Mouse (Mus musculus) hindbrain, embryonic 13.5 days (tissue): ENCODE results near the gene Ccdc146. TPM values are rescaled to one million over a fixed set of nuclear protein-coding genes. Genes with fewer than 3 reads are reported as not detected.
A peak's percentile ranks its signal among the peaks of the same experiment; 100 is the strongest.

ENCODE experiments used
- ATAC-seq: fragments of 200-750 bp; cut with Nextera tagmentation; 2 replicates; pipeline ENCODE4 v1.8.0; 2017; ENCODE audit warnings: moderate TSS enrichment; ENCODE audit not compliant: low FRiP score
- H3K27ac ChIP-seq: fragments of 300-500 bp; sonication (generic); 2 replicates; pipeline ENCODE4 v1.5.1; 2015; ENCODE audit warnings: inconsistent platforms, mild to moderate bottlenecking, moderate library complexity
- H3K27me3 ChIP-seq: fragments of 300-500 bp; sonication (generic); 2 replicates; pipeline ENCODE4 v1.6.1; 2015; ENCODE audit warnings: mild to moderate bottlenecking, inconsistent platforms
- H3K36me3 ChIP-seq: fragments of 300-500 bp; sonication (generic); 2 replicates; pipeline ENCODE4 v1.6.1; 2015; ENCODE audit warnings: mild to moderate bottlenecking, inconsistent platforms
- H3K4me1 ChIP-seq: fragments of 300-500 bp; sonication (generic); replicated peaks from 2 replicates; pipeline ENCODE4 v1.6.1; 2015; ENCODE audit warnings: inconsistent platforms
- H3K4me2 ChIP-seq: fragments of 300-500 bp; sonication (generic); 2 replicates; pipeline ENCODE4 v1.6.1; 2015; ENCODE audit warnings: inconsistent platforms, mild to moderate bottlenecking, moderate library complexity
- H3K4me3 ChIP-seq: fragments of 300-500 bp; sonication (generic); 2 replicates; pipeline ENCODE4 v1.5.1; 2015; ENCODE audit warnings: mild to moderate bottlenecking, inconsistent platforms
- H3K9ac ChIP-seq: fragments of 300-500 bp; sonication (generic); 2 replicates; pipeline ENCODE4 v1.6.1; 2015; ENCODE audit warnings: mild to moderate bottlenecking, inconsistent platforms
- H3K9me3 ChIP-seq: fragments of 300-500 bp; sonication (generic); 2 replicates; pipeline ENCODE4 v1.6.1; 2016; ENCODE audit warnings: inconsistent platforms
- WGBS: fragments of 180-500 bp; shearing (Covaris S2); methylation state at CpG from one replicate; pipeline ENCODE4 v1.1.7; 2015; 5-methylcytosine and 5-hydroxymethylcytosine counted together
- polyA plus RNA-seq: library from polyadenylated mRNA; unstranded; fragments of >200 nt; fragmentation: Nextera tagmentation; extraction: Ambion mirVana; gene quantifications from 2 replicates; pipeline ENCODE4 v1.2.1, GENCODE M21; 2015

Gene Ccdc146
- polyA plus RNA-seq, 1 experiment from 2014 or later, result 1.7 TPM

DNA sequence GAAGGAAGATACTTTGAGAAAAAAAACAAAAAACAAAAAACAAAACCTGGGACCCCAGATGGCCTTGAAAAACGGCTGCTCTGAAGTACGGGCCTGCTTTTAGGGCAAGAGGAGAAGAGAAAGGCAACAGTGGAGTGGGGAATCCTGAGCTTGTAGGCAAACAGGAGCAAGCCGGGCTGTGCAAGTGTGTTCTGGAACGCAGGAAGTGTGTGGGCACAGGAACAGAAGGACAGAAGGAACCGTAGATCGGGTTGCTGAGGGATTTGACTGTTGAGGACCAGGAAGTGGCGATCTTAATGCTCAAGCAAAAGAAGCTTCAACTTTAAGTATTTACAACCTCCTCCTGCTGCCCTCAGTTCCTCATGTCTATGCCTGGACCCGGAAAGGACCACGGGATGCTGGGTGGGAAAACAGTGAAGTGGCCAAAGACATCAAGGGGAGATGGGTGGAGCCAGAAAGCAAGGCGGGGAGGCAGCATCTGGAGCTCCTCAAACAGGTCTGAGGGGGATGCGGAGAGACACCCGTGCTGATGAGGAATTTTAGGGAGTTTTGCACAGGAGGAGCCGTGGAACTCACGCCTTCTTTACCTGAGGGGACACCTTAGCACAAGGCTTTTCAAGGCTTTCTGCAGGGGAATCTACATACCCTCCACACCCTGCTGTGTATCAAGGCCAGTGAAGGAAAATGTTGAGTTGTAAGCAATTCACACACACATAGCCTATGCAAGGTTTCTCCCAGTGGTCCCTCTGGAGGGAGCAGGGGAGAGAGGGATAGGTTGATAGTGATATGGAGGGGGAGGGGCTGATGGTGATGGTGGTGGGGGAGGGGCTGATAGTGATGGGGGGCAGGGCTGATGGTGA, 40.9 kb downstream of the Ccdc146 start:
- Histone ChIP-seq H3K9ac (no peak overlapping the region), H3K4me3 (no peak overlapping the region), H3K27ac (no peak overlapping the region), H3K4me2 (no peak overlapping the region), H3K36me3 (no peaks in the 10 kb centered on the region), H3K9me3 (no peaks in the 10 kb centered on the region), H3K27me3 (no peaks in the 10 kb centered on the region), H3K4me1 (no peaks in the 10 kb centered on the region)
- ATAC-seq, result no peak
- WGBS, result 51% methylated on average over 14 of the region's 14 CpGs

DNA sequence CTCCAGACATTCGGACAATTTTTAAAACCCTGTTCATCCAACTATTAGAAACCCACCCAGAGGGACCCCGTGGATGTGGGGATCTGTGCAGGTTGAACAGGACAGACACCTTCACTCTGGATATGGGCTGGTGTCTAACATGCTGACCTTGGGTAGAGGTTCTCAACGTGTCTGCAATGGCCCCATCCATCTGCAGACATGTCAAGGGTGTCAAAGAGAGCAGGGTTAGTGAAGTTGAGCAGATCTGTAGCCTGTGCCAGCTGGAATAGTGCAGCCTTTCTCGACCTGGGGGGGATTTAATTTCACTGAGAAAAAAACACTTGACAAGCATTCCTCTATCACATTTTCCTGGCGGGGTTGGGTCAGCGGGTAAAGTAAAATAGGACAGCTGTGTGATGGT, 41.8 kb downstream of the Ccdc146 start:
- Histone ChIP-seq H3K9ac (no peak overlapping the region), H3K36me3 (no peaks in the 10 kb centered on the region), H3K4me1 (no peaks in the 10 kb centered on the region), H3K27me3 (no peaks in the 10 kb centered on the region), H3K4me2 (no peak overlapping the region), H3K27ac (no peak overlapping the region), H3K4me3 (no peak overlapping the region), H3K9me3 (no peaks in the 10 kb centered on the region)
- ATAC-seq, result no peak
- WGBS, result 73% methylated on average over 6 of the region's 6 CpGs

- Histone ChIP-seq H3K27me3 (no peaks in the 10 kb centered on the region), H3K9me3 (no peaks in the 10 kb centered on the region), H3K36me3 (no peaks in the 10 kb centered on the region), H3K4me1 (no peaks in the 10 kb centered on the region), H3K4me3 (no peak overlapping the region), H3K9ac (no peak overlapping the region), H3K27ac (no peak overlapping the region), H3K4me2 (no peak overlapping the region)
- no peak for ATAC-seq
- 73% methylated on average over 6 of the region's 6 CpGs for WGBS
These were observed 42.5 kb downstream of the Ccdc146 start for GRCm38 (mm10) chr5:21381986-21382385.

GRCm38 (mm10) chr5:21378397-21378796, 46.1 kb downstream of the Ccdc146 start:
- WGBS, result 81% methylated on average over 2 of the region's 2 CpGs

DNA sequence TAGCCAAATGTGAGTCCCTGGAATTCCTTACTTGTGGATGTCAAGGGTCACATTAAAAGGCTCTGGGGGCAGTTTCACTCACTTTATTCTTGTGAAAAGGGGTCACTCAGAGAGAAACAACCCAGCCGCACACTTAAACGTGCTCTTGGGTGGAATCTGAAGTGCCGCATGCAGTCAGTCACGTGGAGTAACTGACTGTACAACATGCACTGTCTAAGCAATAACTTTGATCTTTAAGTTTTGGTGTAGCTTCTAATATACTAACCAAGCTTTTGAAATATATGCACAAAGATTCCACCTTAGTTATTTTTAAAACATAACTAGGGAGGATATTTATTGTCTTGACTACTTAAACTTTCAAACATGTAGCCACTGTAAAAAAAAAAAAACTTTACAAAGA, 47.5 kb downstream of the Ccdc146 start:
- Histone ChIP-seq H3K9me3 (no peaks in the 10 kb centered on the region), H3K4me2 (no peak overlapping the region), H3K27ac (no peak overlapping the region), H3K4me3 (no peak overlapping the region), H3K4me1 (peaks cover 6% of the 10 kb centered on the region; the same call in 1 of the 2 replicates), H3K27me3 (0 out of 2 replicates have a peak, but pooled peaks cover 4% of the 10 kb centered on the region), H3K36me3 (no peaks in the 10 kb centered on the region), H3K9ac (no peak overlapping the region)
- ATAC-seq, result no peak
- 77% methylated on average over 4 of the region's 4 CpGs for whole genome bisulfite sequencing

More at GRCm38 (mm10) chr5:21378397-21378796, 46.1 kb downstream of the Ccdc146 start:
- no peak for ATAC-seq
- Histone ChIP-seq H3K4me1 (no peaks in the 10 kb centered on the region), H3K27ac (no peak overlapping the region), H3K4me2 (no peak overlapping the region), H3K4me3 (no peak overlapping the region), H3K36me3 (no peaks in the 10 kb centered on the region), H3K27me3 (0 out of 2 replicates have a peak, but pooled peaks cover under 1% of the 10 kb centered on the region), H3K9ac (no peak overlapping the region), H3K9me3 (no peaks in the 10 kb centered on the region)

DNA sequence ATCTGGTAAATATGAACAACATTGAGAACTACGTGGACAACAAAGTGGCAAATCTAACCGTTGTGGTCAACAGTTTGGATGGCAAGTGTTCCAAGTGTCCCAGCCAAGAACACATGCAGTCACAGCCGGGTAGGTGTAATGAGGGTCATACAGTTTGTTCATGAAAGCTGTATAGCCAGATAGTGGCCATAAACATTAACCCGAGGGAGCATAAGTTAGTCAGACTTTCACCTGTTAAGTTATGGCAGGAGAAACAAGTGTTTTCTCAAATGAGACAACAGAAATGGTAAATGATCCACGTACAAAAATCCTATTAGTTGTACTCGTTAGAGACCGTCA, 51.3 kb downstream of the Ccdc146 start:
- 74% methylated on average over 7 of the region's 7 CpGs for WGBS
- H3K9ac ChIP-seq, result peak overlapping the region; percentile 78
- H3K36me3 ChIP-seq, result no peaks in the 10 kb centered on the region

GRCm38 (mm10) chr5:21372493-21373179, 51.8 kb downstream of the Ccdc146 start, which contains the start of gene Fgl2:
Gene Fgl2, plus strand, starts transcription at chr5:21372642.
- peak within 1 kb of the TSS; percentile 53 for H3K4me3 ChIP-seq
- WGBS, result 4% methylated on average over 31 of the region's 31 CpGs
- H3K27me3 ChIP-seq, result 0 out of 2 replicates have a peak, but pooled peaks cover 4% of the 10 kb centered on the region
- H3K36me3 ChIP-seq, result no peaks in the 10 kb centered on the region
- peak; percentile 96 for ATAC-seq
- peak within 1 kb of the TSS; percentile 78 for H3K9ac ChIP-seq
- peaks cover 8% of the 10 kb centered on the region; the same call in 1 of the 2 replicates for H3K4me1 ChIP-seq
- peak within 1 kb of the TSS; percentile 95 for H3K4me2 ChIP-seq
- 0 out of 2 replicates have a peak within 1 kb of the TSS, but pooled peaks have one; percentile 6 for H3K27ac ChIP-seq
- H3K9me3 ChIP-seq, result no peaks in the 10 kb centered on the region

More for the DNA sequence above, 51.3 kb downstream of the Ccdc146 start:
- 0 out of 2 replicates have a peak, but pooled peaks cover 4% of the 10 kb centered on the region for H3K27me3 ChIP-seq
- peak overlapping the region; percentile 53 for H3K4me3 ChIP-seq
- peak overlapping the region; percentile 95 for H3K4me2 ChIP-seq
- H3K9me3 ChIP-seq, result no peaks in the 10 kb centered on the region
- peaks cover 8% of the 10 kb centered on the region; the same call in 1 of the 2 replicates for H3K4me1 ChIP-seq
- no peak for ATAC-seq
- H3K27ac ChIP-seq, result no peak overlapping the region

DNA sequence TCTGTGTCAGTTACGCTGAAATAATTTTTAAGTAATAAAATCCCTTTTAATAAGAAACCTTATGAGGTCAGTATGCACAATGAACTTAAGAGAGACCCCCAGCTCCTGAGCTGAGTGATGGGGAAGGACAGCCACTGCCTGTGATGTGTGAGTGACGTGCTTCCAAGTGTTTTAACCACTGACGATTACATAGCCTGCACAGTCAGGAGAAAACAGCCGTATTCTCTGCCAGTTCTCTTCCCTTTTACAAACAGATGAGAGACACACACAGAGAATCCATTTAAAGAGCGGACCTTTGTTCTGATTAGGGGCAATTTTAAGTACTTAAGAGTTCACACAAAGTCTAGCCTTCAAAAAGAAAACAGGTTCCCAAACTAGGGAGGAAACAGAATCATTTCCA, 52.6 kb downstream of the Ccdc146 start:
- H3K4me3 ChIP-seq, result peak overlapping the region; percentile 53
- no peak overlapping the region for H3K27ac ChIP-seq
- H3K9me3 ChIP-seq, result no peaks in the 10 kb centered on the region
- H3K4me1 ChIP-seq, result peaks cover 8% of the 10 kb centered on the region; the same call in 1 of the 2 replicates
- H3K9ac ChIP-seq, result peak overlapping the region; percentile 78
- whole genome bisulfite sequencing, result 37% methylated on average over 5 of the region's 5 CpGs
- H3K4me2 ChIP-seq, result peak overlapping the region; percentile 95
- no peaks in the 10 kb centered on the region for H3K36me3 ChIP-seq
- 0 out of 2 replicates have a peak, but pooled peaks cover 4% of the 10 kb centered on the region for H3K27me3 ChIP-seq
- ATAC-seq, result peak; percentile 63

- WGBS, result 91% methylated on average over 5 of the region's 5 CpGs
These were observed 54.1 kb downstream of the Ccdc146 start for GRCm38 (mm10) chr5:21370218-21370947.

GRCm38 (mm10) chr5:21367514-21367913, 57.0 kb downstream of the Ccdc146 start:
- H3K27ac ChIP-seq, result no peak overlapping the region
- no peaks in the 10 kb centered on the region for H3K9me3 ChIP-seq
- H3K36me3 ChIP-seq, result no peaks in the 10 kb centered on the region
- H3K9ac ChIP-seq, result no peak overlapping the region
- ATAC-seq, result no peak
- H3K4me2 ChIP-seq, result no peak overlapping the region
- H3K4me3 ChIP-seq, result no peak overlapping the region
- 34% methylated on average over 2 of the region's 2 CpGs for WGBS
- no peaks in the 10 kb centered on the region for H3K27me3 ChIP-seq
- H3K4me1 ChIP-seq, result 0 out of 2 replicates have a peak, but pooled peaks cover 3% of the 10 kb centered on the region

More at GRCm38 (mm10) chr5:21370218-21370947, 54.1 kb downstream of the Ccdc146 start:
- no peak overlapping the region for H3K27ac ChIP-seq
- 0 out of 2 replicates have a peak, but pooled peaks cover 4% of the 10 kb centered on the region for H3K27me3 ChIP-seq
- no peaks in the 10 kb centered on the region for H3K36me3 ChIP-seq
- H3K9me3 ChIP-seq, result no peaks in the 10 kb centered on the region
- no peak for ATAC-seq
- H3K4me3 ChIP-seq, result no peak overlapping the region
- H3K4me2 ChIP-seq, result no peak overlapping the region
- peaks cover 8% of the 10 kb centered on the region; the same call in 1 of the 2 replicates for H3K4me1 ChIP-seq
- no peak overlapping the region for H3K9ac ChIP-seq

- H3K4me2 ChIP-seq, result no peak overlapping the region
- WGBS, result 76% methylated on average over 4 of the region's 4 CpGs
- 0 out of 2 replicates have a peak, but pooled peaks cover 4% of the 10 kb centered on the region for H3K9me3 ChIP-seq
- no peaks in the 10 kb centered on the region for H3K27me3 ChIP-seq
- H3K9ac ChIP-seq, result no peak overlapping the region
- H3K36me3 ChIP-seq, result no peaks in the 10 kb centered on the region
- no peaks in the 10 kb centered on the region for H3K4me1 ChIP-seq
- no peak for ATAC-seq
- H3K27ac ChIP-seq, result no peak overlapping the region
- H3K4me3 ChIP-seq, result no peak overlapping the region
These were observed 58.0 kb downstream of the Ccdc146 start for GRCm38 (mm10) chr5:21366338-21367053.
